Mouse (Mus musculus): ENCODE results near the gene H2-T23.

Gene H2-T23

GRCm38 (mm10) chr17:35994175-35994878, 38.3 kb downstream of the H2-T23 start:
- peak; percentile 81 for DNase-seq (ENCODE audit: extremely low spot score, low spot score)

DNA sequence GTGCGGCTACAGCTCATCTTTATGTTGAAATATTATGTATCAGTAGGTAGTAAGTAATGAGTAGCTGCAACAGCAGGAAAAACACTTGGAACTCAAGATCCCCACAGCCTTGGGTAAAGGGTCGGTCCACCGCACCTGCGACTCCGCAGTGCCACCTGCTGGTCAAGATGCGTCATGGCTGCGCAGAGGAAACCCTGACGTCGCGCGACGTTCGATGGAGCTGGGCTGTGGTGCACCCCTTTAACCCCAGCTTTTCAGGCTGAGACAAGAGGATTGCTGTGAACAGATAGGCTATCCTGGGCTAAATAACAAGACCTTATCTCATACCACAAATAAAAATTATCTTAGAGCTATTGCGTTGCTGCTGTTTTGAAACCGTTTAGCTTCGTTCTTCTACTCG, 39.0 kb downstream of the H2-T23 start:
- peak; percentile 85 for DNase-seq (ENCODE audit: extremely low spot score, low spot score)

- DNase-seq (ENCODE audit: extremely low spot score, low spot score), result no peak
Observed at GRCm38 (mm10) chr17:35991781-35992180, 40.9 kb downstream of the H2-T23 start.

- DNase-seq (ENCODE audit: extremely low spot score, low spot score), result no peak
Observed at GRCm38 (mm10) chr17:35981776-35982175, 50.9 kb downstream of the H2-T23 start.

DNA sequence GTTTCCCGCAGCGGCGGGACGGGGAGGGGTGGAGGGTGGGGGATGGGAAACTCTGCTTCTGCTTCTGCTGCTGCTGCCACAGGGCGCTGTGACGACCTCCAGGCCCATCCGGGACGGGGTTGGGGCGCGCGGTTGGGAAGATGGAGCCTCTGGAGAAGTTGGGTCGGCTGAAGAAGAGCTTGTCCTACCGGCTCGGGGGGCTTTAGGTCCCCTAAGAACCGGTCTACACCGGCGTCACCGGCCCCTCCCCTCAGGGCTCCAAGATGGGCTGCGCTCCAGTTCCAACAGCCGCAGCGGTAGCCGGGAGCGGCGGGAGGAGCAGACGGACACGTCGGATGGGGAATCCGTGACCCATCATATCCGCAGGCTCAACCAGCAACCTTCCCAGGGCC, 52.3 kb downstream of the H2-T23 start:
- no peak for DNase-seq (ENCODE audit: extremely low spot score, low spot score)

Data from neural tube, embryonic 10.5 days (tissue).